Mouse (Mus musculus) olfactory bulb, adult 2 months (tissue): ENCODE measurements around the gene Adamtsl5.

Experiments
- CTCF ChIP-seq: fragments of 200-500 bp; IDR thresholded peaks from 2 replicates; pipeline ENCODE4 v1.5.1; 2012; ENCODE audit warnings: low read depth, mild to moderate bottlenecking, low read length, moderate library complexity; ENCODE audit not compliant: insufficient read depth
- POLR2A ChIP-seq: fragments of 200-500 bp; IDR thresholded peaks from 2 replicates; pipeline ENCODE4 v1.6.1; 2012; ENCODE audit warnings: mild to moderate bottlenecking, low read depth, low read length, moderate library complexity; ENCODE audit not compliant: insufficient read depth

DNA sequence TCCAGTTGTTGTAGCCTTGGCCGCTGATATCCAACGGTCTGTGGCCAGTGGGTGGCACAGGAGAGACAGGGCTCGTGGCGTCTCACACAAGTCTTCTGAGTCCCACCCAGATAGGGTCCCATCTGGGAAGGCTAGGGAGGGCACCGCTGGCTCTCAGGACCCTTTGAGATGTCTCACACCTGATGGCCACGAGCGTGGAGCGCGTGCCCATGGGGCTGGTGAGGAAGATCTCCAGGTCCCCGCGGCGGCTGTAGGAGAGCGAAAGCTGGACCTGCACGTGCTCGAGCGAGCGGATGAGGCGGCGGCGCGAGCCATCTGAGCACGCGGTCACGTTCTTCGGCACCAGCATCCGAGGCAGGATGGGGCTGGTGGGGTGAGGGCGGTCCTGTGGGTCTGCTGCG, 25.4 kb downstream of the Adamtsl5 start:
- no peak for TF ChIP-seq POLR2A
- no peak for TF ChIP-seq CTCF
